Mouse (Mus musculus): ENCODE data around the gene Tfdp1. TPM values are rescaled to one million over a fixed set of nuclear protein-coding genes. Genes with fewer than 3 reads are reported as not detected.
"Not testable (repeated sequence)": the region's sequence is repeated elsewhere in the genome, so short reads cannot be mapped to it uniquely, and the experiment has no call there.

Gene Tfdp1
- polyA plus RNA-seq, 1 experiment = 153 TPM

DNA sequence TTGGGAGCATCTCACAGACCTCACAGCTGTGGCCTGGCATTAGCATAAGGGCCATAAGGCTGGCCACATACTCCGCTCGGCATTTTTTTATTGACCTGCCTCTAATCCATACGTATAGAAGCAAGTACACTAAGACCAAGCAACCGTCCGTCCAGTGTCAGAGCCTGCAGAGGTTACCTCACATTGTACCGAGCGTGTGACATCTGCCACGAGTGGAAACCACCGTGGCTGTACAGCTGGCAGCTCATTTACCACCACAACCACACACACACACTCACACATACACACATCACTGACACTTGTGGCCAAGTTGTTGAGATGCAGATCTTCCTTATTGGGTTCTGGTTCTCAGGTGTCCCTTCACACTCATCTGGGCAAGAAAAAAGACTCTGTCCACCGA lies 21.9 kb upstream of the Tfdp1 start:
- H3K27ac ChIP-seq (ENCODE audit: insufficient read depth, low read length) = no peak overlapping the region
- H3K4me3 ChIP-seq (ENCODE audit: insufficient read depth, low read length) = no peak overlapping the region
- H3K4me1 ChIP-seq (ENCODE audit: control insufficient read depth, insufficient read depth, low read length) = no peaks in the 10 kb centered on the region
- no peak for TF ChIP-seq CTCF (IDR thresholded peaks at IDR 0.05; ENCODE audit: borderline replicate concordance, insufficient read depth, low read length)
- TF ChIP-seq POLR2A (IDR thresholded peaks at IDR 0.05; ENCODE audit: low read depth, low read length) = no peak

DNA sequence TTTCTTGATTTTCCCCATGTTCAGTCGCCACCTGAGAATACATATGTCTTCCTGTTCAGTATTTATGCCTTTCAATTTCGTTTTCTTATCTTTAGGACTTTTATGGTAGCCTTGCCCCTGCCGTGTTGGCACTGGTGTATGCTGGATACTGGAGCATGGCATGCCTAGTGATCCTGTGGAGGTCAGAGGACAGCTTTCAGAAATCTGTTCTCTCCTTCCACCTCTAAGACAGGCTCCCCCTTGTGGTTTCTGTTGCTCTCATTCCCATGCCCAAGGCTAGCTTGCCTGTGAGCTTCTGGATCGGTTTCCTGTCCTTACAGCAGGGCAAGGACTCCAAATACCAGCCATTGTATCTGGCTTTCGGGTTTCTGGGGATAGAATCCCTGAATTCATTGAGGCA lies 12.0 kb upstream of the Tfdp1 start:
- no peak overlapping the region for H3K4me3 ChIP-seq (ENCODE audit: insufficient read depth, low read length)
- no peaks in the 10 kb centered on the region for H3K4me1 ChIP-seq (ENCODE audit: control insufficient read depth, insufficient read depth, low read length)
- no peak overlapping the region for H3K27ac ChIP-seq (ENCODE audit: insufficient read depth, low read length)
- TF ChIP-seq POLR2A (IDR thresholded peaks at IDR 0.05; ENCODE audit: low read depth, low read length) (no peak), CTCF (IDR thresholded peaks at IDR 0.05; ENCODE audit: borderline replicate concordance, insufficient read depth, low read length) (peak; percentile 28; the same call in 1 of the 2 replicates)

GRCm38 (mm10) chr8:13334671-13335070 lies 3.9 kb upstream of the Tfdp1 start:
- H3K4me3 ChIP-seq (ENCODE audit: insufficient read depth, low read length) = no peak overlapping the region
- no peak for TF ChIP-seq POLR2A (IDR thresholded peaks at IDR 0.05; ENCODE audit: low read depth, low read length)
- no peak; the same call in 1 of the 2 replicates for TF ChIP-seq CTCF (IDR thresholded peaks at IDR 0.05; ENCODE audit: borderline replicate concordance, insufficient read depth, low read length)
- no peaks in the 10 kb centered on the region for H3K4me1 ChIP-seq (ENCODE audit: control insufficient read depth, insufficient read depth, low read length)
- no peak overlapping the region for H3K27ac ChIP-seq (ENCODE audit: insufficient read depth, low read length)

DNA sequence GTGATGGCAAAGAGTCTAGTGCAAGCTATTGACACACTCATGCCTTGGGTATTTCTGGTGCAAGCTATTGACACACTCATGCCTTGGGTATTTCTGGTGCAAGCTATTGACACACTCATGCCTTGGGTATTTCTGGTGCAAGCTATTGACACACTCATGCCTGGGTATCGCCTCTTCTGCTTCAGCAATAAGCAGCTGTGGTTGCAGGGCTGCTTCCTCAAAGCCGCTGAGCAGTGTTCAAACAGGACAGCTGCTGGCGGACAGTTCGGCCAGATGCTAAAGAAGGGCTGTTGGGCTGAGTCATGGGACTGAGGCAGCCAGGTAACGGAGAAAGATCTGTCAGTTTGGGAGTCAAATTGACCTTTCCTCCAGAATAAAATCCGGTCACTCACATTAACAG lies 1.3 kb upstream of the Tfdp1 start:
- not testable (repeated sequence) for H3K4me1 ChIP-seq (ENCODE audit: control insufficient read depth, insufficient read depth, low read length); H3K27ac ChIP-seq (ENCODE audit: insufficient read depth, low read length); H3K4me3 ChIP-seq (ENCODE audit: insufficient read depth, low read length)

GRCm38 (mm10) chr8:13337678-13338077 lies 873 bp upstream of the Tfdp1 start:
- Histone ChIP-seq H3K27ac (ENCODE audit: insufficient read depth, low read length) (no peak overlapping the region), H3K4me3 (ENCODE audit: insufficient read depth, low read length) (no peak overlapping the region), H3K4me1 (ENCODE audit: control insufficient read depth, insufficient read depth, low read length) (peaks cover 5% of the 10 kb centered on the region)
- TF ChIP-seq POLR2A (IDR thresholded peaks at IDR 0.05; ENCODE audit: low read depth, low read length) (no peak), CTCF (IDR thresholded peaks at IDR 0.05; ENCODE audit: borderline replicate concordance, insufficient read depth, low read length) (no peak)

GRCm38 (mm10) chr8:13338901-13339645 lies 522 bp downstream of the Tfdp1 start:
- Histone ChIP-seq H3K27ac (ENCODE audit: insufficient read depth, low read length) (peak overlapping the region; percentile 9; the same call in 1 of the 2 replicates), H3K4me1 (ENCODE audit: control insufficient read depth, insufficient read depth, low read length) (peaks cover 6% of the 10 kb centered on the region), H3K4me3 (ENCODE audit: insufficient read depth, low read length) (peak overlapping the region; percentile 86)
- no peak for TF ChIP-seq CTCF (IDR thresholded peaks at IDR 0.05; ENCODE audit: borderline replicate concordance, insufficient read depth, low read length)
- TF ChIP-seq POLR2A (IDR thresholded peaks at IDR 0.05; ENCODE audit: low read depth, low read length) = no peak

GRCm38 (mm10) chr8:13339646-13339990 lies 1.1 kb downstream of the Tfdp1 start:
- H3K4me1 ChIP-seq (ENCODE audit: control insufficient read depth, insufficient read depth, low read length) = peaks cover 7% of the 10 kb centered on the region
- TF ChIP-seq POLR2A (IDR thresholded peaks at IDR 0.05; ENCODE audit: low read depth, low read length) = no peak
- TF ChIP-seq CTCF (IDR thresholded peaks at IDR 0.05; ENCODE audit: borderline replicate concordance, insufficient read depth, low read length) = no peak
- 0 out of 2 replicates have a peak overlapping the region, but pooled peaks have one; percentile 9 for H3K27ac ChIP-seq (ENCODE audit: insufficient read depth, low read length)
- peak overlapping the region; percentile 86 for H3K4me3 ChIP-seq (ENCODE audit: insufficient read depth, low read length)

DNA sequence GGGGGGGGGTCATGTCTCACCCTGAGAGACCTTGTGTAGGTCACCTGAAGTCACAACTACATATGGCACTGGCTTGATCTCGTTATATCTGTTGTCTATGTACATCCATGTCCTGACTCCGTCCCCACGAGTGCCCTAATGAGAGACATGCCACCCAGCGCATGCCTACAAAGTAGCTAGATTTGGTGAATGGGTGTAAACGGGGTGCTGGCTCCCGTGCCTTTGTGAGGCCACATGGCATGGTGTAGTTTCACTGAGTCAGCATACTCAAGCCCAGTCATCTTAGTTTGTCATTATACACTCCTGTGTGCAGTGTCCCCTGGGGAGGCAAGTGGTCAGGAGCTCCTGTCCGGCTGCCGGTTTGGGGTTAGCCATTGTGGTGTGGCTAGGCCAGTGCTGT lies 2.1 kb downstream of the Tfdp1 start:
- Histone ChIP-seq H3K27ac (ENCODE audit: insufficient read depth, low read length) (no peak overlapping the region), H3K4me3 (ENCODE audit: insufficient read depth, low read length) (peak overlapping the region; percentile 86; the same call in 1 of the 2 replicates), H3K4me1 (ENCODE audit: control insufficient read depth, insufficient read depth, low read length) (peaks cover 7% of the 10 kb centered on the region)
- TF ChIP-seq CTCF (IDR thresholded peaks at IDR 0.05; ENCODE audit: borderline replicate concordance, insufficient read depth, low read length) = no peak
- no peak for TF ChIP-seq POLR2A (IDR thresholded peaks at IDR 0.05; ENCODE audit: low read depth, low read length)

DNA sequence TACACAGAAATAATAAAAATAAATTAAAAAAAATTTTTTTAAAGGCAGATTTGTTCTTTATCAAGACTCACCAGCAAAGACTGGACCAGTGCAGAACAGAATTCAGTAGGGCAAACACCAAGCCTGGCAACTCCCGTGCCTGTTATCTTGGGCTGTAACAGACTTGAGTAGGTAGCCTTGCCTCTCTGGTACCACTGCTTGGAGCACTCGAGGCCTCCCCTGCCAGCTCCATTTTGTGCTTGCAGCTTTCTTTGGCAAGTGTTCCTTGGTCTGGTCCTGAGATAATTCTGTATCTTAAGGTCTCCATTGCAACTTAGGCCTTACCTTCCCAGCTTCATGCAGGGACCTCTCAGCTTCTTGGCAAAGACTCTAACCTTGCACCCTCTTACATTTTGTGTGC lies 3.8 kb downstream of the Tfdp1 start:
- H3K4me1 ChIP-seq (ENCODE audit: control insufficient read depth, insufficient read depth, low read length) = peaks cover 7% of the 10 kb centered on the region
- no peak for TF ChIP-seq POLR2A (IDR thresholded peaks at IDR 0.05; ENCODE audit: low read depth, low read length)
- TF ChIP-seq CTCF (IDR thresholded peaks at IDR 0.05; ENCODE audit: borderline replicate concordance, insufficient read depth, low read length) = no peak

DNA sequence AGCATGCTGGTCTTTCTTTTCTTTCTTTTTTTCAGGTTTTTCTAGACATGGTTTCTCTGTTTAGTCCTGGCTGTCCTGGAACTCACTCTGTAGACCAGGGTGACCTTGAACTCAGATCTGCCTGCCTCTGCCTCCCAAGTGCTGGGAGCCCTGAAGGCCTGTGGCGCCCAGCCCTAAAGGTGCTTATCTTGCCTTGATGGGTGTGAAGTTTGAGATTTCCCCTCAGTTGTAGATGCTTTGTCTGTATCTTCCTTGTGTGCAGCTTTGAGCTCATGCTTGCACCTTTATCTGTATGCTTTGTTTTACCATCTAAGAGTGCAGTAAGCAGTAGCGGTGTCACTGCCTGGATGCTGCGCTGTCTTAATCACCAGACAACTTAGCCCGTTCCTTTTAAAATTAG lies 4.6 kb downstream of the Tfdp1 start:
- H3K4me1 ChIP-seq (ENCODE audit: control insufficient read depth, insufficient read depth, low read length) = peaks cover 7% of the 10 kb centered on the region
- H3K27ac ChIP-seq (ENCODE audit: insufficient read depth, low read length) = no peak overlapping the region
- TF ChIP-seq POLR2A (IDR thresholded peaks at IDR 0.05; ENCODE audit: low read depth, low read length) (no peak), CTCF (IDR thresholded peaks at IDR 0.05; ENCODE audit: borderline replicate concordance, insufficient read depth, low read length) (no peak)
- no peak overlapping the region for H3K4me3 ChIP-seq (ENCODE audit: insufficient read depth, low read length)

More for the DNA sequence above, 3.8 kb downstream of the Tfdp1 start:
- H3K4me3 ChIP-seq (ENCODE audit: insufficient read depth, low read length) = no peak overlapping the region
- H3K27ac ChIP-seq (ENCODE audit: insufficient read depth, low read length) = no peak overlapping the region
